Mouse (Mus musculus) embryonic stem cell, embryonic (primary cell): ENCODE results near the gene Plcb1.
"Not testable (repeated sequence)": the region's sequence is repeated elsewhere in the genome, so short reads cannot be mapped to it uniquely, and the experiment has no call there.

Experiments used
- CTCF ChIA-PET, 4 experiments: fragments of 300-600 bp in 2 of 4; fragments of 350-600 bp in 2 of 4; sonication (Branson Sonifier 250); formaldehyde crosslinking; loops; one replicate each; lab custom pipeline; 2022; ENCODE audit warnings: inconsistent platforms in 2 of 4; lab: Charles Lee
- POLR2A ChIA-PET, 4 experiments: fragments of 300-600 bp in 2 of 4; fragments of 350-600 bp in 2 of 4; sonication (Branson Sonifier 250); formaldehyde crosslinking; loops; one replicate each; lab custom pipeline; 2022; ENCODE audit warnings: antibody characterized with exemption in 4 of 4, inconsistent platforms in 1 of 4; lab: Charles Lee

Plcb1 gene

DNA sequence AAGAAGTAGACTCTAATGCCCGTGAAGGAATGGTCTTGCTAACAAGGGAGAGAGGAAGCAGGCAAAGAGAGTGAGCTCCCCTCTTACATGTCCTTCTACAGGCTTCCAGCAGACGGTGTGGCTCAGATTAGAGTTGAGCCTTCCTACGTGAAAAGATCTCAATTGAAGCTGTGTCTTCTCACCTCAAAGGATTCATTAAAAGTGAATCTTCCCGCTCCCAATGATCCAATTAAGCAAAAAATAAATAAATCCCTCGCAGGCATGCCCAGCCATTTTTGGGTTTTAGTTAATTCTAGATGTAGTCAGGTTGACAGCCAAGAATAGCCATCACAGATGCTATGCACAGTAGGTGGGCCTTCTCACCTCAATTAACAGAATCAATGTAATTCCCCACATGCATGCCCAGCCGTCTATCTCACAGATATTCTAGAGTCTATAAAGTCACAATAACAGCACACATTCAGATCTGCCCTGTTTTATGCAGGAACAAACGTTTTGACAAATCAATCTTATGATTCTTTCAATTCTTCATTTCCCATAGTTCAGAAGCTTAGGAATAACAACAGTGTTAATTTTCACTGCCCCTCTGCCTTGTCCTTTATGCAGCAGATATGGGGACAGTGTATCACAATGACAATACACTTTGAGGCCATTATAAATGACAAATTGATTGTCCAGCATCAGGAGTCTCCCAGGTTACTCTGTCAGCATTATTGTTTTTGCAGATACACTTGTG lies 520.0 kb downstream of the Plcb1 start:
- ChIA-PET POLR2A (no interaction called here), CTCF (interaction anchor here in 1 of 4 experiments (0.7 kb wide), 1 partner anchor 19 kb away, joined by 3 read pairs; no protein-coding TSS in a partner anchor)

DNA sequence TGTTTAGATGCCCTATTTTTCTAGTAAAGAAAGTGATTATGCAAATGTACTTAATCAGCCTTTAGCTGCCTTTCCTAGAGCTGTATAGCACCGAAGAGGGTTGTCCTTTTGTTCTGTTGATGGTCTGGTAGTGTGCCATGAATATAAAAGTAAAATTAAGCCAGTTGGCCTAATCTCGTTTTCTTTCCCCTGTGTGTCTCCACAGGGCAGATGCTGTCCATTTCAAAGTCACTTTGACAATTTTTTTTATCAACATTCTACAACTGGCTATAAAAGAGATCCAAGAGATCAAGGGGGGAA lies 520.6 kb downstream of the Plcb1 start:
- ChIA-PET POLR2A (no interaction called here), CTCF (interaction anchor here in 1 of 4 experiments (0.7 kb wide), 1 partner anchor 18 kb away, joined by 3 read pairs; no protein-coding TSS in a partner anchor)

DNA sequence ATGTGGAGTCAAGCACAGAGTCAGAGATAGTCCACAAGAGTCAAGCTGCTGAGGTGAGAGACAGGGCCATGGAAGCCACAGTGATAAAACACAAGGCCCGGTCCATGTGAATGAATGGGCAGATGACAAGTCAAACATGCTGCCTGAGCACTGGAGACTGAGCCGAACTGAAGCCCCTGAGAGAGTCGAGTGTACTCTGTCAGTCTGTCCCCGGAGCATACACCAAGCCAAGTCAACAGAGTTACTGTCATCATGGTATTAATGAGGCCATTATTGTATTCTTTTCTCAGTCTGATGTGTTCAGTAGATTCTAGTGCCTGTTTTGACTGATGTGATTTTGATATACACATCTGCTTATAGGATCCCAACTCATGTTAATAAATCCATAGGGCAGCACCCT lies 521.9 kb downstream of the Plcb1 start:
- CTCF ChIA-PET: no interaction called here
- POLR2A ChIA-PET: no interaction called here

DNA sequence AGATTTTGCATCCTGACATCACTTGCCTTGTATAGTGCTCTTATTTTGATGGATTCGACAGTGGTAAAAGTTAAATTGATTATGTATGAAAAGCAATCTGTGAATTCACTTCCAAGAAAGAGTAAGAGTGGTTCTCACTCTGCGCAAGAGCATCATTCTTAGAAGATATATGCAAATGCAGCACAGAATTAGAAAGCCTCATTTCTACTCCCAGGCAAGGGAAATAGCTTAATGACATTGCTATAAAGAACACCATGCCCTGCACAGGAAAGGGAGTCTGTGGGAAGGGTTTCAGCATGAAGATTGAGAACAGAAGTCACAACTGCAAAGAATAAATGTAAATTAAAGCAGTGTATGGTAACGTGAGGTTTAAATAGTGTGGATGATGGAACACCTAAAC lies 530.1 kb downstream of the Plcb1 start:
- POLR2A ChIA-PET: no interaction called here
- CTCF ChIA-PET: interaction anchor here in 1 of 4 experiments (1.8 kb wide), 1 partner anchor 8 kb away, joined by 9 read pairs; no protein-coding TSS in a partner anchor

DNA sequence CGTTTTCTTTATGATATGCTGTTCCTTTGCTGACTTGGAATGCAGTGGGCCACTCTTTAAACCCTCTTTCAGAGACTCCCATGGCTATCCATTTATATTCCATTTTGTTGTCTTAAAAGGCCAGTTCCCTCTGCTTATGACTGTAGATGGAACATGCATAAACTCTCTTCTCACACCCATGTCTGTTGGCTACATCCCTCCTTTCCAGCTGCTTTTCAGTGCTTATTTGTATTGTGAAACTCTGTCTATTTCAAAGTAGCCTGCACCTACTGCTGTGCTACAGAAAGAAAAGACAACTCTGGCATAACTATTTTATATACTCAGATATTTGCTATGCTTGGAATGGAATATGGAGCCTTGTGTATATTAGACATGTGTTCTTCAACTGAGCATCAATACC lies 532.3 kb downstream of the Plcb1 start:
- ChIA-PET POLR2A (no interaction called here), CTCF (no interaction called here)

DNA sequence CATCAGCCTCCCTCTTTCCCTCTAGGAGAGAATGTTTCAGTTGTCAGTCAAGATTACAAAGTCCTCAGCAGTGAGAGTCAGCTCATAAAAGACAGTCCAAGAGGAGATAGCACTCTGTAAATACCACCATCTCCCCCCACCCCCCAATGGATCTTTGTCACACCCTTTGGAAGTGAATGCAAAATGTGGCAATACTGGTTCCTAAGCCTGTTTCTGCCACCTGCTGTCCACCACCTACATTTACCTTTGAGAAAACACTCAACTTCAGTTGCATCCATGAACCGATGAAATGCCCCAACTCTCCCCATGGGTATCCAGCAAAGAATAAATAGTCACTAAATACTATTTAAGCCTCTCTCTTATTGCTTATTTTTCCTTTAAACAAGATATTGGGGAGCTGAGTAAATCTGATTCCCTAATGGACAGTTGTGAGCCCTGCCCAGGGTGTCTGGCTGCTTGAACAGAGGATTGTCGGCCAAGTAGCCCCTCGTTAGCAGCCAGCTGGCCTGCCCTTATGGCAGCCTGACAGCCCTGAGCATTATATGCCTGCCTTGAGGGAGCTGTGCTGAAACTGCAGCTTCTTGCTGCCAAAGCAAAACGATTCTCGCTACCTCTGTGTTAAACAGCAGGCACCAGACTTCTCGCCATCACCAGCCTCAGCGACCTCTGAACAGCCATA lies 537.5 kb downstream of the Plcb1 start:
- ChIA-PET CTCF (interaction anchor here (0.5 to 2.8 kb wide), 29 partner anchors 8 to 1084 kb away, joined by 3 to 29 read pairs (median 4); partner anchors contain the start of gene Plcb1 (in 4 of the 4)), POLR2A (interaction anchor here in 2 of 4 experiments (1.1 to 1.3 kb wide), 2 partner anchors 538 kb away, joined by 3 to 4 read pairs; partner anchors contain the start of gene Plcb1 (in 2 of the 2))

DNA sequence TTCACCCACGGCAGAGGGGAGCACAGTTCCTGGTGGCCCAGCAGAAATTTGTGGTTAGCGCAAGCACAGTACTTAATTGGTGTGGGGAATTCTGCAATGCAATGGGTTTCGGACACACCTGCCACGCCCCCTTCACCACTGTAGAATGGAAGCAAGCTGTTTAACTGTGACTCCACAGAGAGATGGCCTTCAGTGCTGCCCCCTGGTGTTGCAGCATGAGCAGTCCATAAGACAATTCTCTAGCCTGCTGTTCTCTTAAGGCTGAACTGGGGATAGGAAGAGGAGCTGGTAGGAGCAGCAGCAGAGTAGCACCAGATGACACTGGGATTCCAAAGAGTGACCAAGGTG lies 538.1 kb downstream of the Plcb1 start:
- ChIA-PET CTCF (interaction anchor here (0.6 to 2.8 kb wide), 35 partner anchors 8 to 1083 kb away, joined by 3 to 29 read pairs (median 3); partner anchors contain the start of gene Plcb1 (in 4 of the 4)), POLR2A (interaction anchor here in 3 of 4 experiments (0.6 to 1.3 kb wide), 3 partner anchors 10 to 538 kb away, joined by 3 to 4 read pairs (median 4); partner anchors contain the start of gene Plcb1 (in 2 of the 3))

DNA sequence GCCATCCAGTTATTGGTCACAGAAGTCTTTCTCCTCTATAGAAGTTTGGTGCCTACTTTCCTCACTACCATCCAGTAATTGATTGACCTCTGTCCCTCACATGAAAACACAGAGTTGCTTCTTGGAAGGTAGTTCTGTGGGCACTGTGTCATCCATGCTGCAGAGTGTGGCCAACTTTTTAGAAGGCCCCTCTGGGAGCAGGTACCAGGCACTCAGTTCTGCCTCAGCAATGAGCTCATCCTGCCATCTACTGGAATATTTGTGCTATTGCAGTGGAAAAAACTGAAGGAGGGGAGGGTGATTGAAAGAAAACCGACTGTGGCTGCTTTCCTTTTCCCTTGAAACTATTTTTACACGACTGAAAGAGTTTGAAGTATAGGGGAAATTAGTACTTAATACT lies 542.9 kb downstream of the Plcb1 start:
- CTCF ChIA-PET: interaction anchor here in 3 of 4 experiments (0.5 to 1.1 kb wide), 16 partner anchors 14 to 1297 kb away, joined by 3 to 4 read pairs (median 3); partner anchors contain the start of gene Plcb1 (in 2 of the 3)
- POLR2A ChIA-PET: interaction anchor here in 1 of 4 experiments (0.6 kb wide), 1 partner anchor 638 kb away, joined by 3 read pairs; no protein-coding TSS in a partner anchor

DNA sequence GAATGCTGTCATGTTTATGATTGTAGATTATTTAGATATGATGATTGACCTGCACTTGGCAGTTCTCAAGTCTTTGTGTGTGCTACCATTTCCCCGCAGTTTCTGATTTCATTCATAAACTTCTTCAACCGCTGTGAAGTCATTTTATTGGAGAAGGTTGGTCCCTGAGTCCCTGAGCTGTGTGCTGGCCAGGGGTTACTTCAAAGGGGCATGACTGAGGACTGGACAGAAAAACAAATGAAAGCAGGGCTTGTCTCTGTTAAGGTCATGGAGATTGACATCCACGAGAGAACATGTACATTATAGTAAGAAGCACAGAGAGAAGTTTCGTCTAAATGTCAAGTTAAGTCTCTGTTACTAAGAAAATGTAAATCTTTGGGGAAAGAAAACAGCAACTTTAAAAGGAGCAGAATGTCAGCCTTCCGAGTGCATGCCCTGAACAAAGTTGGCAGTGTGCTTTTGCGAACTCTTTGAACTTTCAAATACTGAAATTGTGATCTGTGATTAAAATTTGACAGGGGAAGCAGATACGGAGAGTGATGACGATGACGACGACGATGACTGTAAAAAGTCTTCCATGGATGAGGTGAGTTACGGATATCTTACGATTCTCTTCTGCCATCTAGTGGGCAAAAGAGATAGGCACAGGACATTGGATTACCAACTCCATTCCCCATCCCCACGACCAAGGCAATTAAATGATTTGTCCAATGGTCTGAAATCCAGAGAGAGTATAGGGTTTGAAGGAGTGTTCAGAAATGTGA lies 544.1 kb downstream of the Plcb1 start:
- CTCF ChIA-PET: interaction anchor here in 3 of 4 experiments (0.6 to 1.5 kb wide), 4 partner anchors 376 to 628 kb away, joined by 3 to 4 read pairs (median 3); partner anchors contain the start of gene Plcb1 (in 1 of the 3)
- POLR2A ChIA-PET: interaction anchor here in 1 of 4 experiments (0.6 kb wide), 1 partner anchor 642 kb away, joined by 4 read pairs; no protein-coding TSS in a partner anchor

DNA sequence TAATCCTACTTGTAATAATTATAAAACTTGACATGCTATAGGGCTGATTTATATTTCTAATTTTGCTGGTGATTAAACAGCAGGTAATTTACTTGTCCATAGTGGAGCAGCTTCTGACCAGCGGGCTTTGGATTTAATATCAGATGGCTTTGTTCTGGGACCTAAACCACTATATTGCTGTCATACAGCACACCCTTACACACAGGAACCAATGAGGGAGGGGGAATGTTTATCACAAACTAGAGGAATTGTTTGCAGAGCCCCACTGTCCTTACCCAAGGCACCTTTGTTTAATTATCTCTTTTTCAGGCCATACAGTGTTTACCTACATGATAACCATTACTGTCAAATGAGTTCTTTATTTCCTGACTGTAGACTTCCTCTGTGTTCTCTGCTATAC lies 546.0 kb downstream of the Plcb1 start:
- ChIA-PET CTCF (no interaction called here), POLR2A (no interaction called here)

DNA sequence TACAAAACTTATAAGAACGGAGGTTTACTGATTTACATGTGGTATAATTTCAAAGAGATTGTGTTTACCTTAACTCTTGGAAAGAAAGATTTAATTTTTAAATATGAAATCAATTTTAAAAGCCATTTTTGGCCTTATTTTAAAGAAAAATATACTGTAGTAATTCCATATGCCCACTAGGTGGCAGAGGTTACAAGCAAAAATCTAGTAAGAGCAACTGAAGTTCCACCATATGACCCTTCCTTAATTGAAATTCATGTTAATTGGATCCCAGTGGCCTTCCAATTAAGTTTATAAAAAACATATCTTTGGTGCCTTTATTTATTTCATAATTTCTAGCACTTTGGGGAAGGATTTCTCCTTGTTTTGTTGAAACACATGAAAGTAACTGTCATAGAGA lies 570.4 kb downstream of the Plcb1 start:
- POLR2A ChIA-PET: interaction anchor here in 1 of 4 experiments (0.6 kb wide), 1 partner anchor 220 kb away, joined by 3 read pairs; no protein-coding TSS in a partner anchor
- CTCF ChIA-PET: interaction anchor here in 1 of 4 experiments (0.7 to 1.2 kb wide), 2 partner anchors 601 to 783 kb away, joined by 3 read pairs; no protein-coding TSS in a partner anchor

DNA sequence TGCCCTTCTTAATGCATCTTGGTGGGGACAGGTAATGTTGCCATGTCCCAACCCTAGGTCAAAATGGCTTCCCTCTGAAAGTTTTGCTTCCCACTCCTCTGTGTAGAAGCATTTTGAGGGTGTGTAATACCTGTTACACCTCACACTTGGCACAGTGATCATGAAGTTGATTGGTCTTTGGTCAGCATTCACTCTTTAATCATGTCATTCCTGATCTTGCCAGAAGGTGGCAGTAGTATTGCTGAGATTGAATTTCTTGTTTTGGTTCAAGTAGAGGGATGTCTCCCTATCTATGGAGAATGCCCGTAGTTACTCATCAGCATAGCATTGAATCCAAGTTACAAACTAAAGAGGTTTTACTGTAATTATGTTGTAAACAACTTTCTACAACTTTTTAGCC lies 575.9 kb downstream of the Plcb1 start:
- ChIA-PET POLR2A (no interaction called here), CTCF (interaction anchor here in 2 of 4 experiments (0.6 to 1.2 kb wide), 2 partner anchors 596 to 778 kb away, joined by 3 to 4 read pairs; no protein-coding TSS in a partner anchor)

DNA sequence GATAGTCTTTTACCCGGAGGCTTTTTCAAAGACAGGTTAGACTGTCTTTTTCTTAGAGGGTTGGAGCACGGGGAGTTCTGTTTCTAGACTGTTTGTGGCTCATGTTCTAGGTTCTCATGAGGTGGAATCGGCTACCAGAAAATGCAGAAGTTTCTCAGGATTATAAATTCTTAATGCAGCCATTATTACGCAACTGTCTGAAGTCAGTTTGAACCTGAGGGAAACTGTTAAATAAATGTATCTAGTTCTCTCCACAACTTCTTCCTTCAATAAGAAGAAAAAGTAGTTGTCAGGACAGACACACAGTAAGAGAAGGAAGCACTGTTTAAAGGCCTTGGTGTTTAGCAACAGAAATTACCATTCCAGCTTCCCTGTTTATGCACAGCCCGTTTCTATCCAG lies 577.1 kb downstream of the Plcb1 start:
- POLR2A ChIA-PET: no interaction called here
- CTCF ChIA-PET: no interaction called here

DNA sequence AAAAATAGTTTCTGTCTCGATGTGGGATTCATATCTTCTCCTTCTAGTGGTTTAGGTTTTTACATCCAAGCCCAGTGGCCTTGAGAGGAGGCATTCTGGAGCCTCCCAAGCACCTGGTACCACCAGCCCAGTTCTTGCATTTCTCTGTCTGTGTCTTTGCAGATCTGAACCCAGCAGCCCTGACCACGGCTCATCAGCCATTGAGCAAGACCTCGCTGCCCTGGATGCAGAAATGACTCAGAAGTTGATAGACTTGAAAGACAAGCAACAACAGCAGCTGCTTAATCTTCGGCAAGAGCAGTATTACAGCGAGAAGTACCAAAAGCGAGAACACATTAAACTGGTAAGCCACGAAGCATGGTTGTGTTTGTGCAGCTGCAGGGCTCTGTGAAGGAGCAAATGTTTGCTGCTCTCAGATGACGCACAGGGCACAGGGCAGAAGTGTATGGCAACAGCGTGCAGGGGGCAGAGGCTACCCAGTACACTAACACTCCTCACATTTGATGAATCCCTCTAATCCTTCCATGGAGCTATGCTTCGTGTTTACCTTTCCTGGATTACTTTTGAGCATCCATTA lies 584.5 kb downstream of the Plcb1 start:
- ChIA-PET CTCF (no interaction called here), POLR2A (no interaction called here)

DNA sequence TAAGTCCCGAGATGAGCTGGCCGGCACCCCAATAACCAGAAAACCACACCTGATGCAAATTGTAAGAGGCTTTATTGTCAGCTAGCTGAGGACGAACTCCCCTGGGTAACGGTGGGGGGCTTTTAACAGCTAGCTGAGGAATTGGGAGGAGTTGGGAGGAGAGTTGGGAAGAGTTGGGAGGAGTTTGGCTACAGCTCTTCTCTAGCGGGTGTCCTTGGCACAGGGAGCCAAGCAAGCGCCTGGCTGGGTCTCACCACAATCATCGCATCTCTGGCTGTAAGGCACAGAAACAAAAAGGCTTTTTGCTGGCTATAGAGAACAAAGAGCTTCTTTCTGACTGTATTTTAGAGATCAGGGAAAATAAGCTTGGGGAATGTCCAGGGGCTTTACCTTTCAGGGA lies 594.9 kb downstream of the Plcb1 start:
- CTCF ChIA-PET: interaction anchor here in 1 of 4 experiments (0.6 kb wide), 1 partner anchor 603 kb away, joined by 4 read pairs; no protein-coding TSS in a partner anchor
- POLR2A ChIA-PET: not testable (repeated sequence)

DNA sequence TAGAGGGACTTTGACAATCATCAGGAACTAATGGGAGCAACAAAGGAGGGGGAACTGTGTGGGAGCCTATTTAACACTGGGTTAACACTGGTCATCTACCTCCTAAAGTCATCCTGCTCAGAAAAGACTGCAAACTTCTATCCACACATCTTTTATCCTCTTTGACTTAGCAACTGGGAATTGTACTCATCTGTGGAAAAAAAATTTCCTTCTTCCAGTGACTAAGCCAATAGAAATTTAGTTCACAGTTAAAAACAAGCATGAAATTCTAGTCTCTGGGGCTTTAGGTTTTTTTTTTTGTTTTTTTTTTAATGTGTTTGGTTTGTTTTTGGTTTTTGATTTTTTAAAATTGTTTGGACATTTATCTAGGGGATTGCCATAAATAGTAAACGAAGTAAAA lies 595.5 kb downstream of the Plcb1 start:
- CTCF ChIA-PET: no interaction called here
- POLR2A ChIA-PET: no interaction called here

DNA sequence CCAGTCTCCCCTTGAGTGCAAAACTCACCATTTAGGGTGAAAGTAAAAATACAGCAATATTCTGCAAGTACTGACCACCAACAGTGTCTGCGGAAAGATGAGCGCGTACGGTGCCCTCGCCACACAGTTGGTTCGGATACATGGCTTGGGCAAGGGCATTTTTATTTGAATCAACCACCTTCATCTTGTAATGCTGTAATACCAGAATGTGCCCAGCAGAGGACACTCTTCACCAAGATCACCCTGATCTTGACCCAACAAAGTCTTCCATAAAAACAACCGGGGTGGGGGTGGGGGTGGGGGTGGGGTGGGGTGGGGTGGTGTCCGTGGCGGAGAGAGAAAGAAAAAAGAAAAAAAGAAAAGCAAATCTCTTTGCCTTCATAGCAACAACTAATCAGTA lies 602.1 kb downstream of the Plcb1 start:
- ChIA-PET CTCF (interaction anchor here (0.5 to 1.9 kb wide), 14 partner anchors 24 to 752 kb away, joined by 3 to 11 read pairs (median 5); no protein-coding TSS in a partner anchor), POLR2A (interaction anchor here in 1 of 4 experiments (0.7 kb wide), 1 partner anchor 34 kb away, joined by 5 read pairs; no protein-coding TSS in a partner anchor)

DNA sequence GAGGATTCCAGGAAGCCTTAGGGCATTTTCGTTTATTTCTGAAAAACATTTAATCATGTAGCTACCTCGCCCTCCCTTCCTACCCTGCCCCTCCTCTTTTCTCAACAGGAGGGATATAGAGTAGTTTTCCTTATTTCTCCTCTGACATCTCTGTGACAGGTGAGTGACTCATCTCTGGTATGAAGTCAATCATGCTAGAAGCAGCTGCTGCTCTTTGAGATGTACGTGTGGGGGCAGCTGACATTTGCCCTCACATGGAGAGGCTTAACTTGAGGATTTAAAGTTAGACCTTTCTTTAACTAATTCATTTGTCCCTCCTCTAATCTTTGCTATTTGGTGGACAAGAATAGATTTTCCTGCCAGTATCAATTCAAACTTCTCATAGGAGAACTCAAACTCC lies 608.8 kb downstream of the Plcb1 start:
- ChIA-PET CTCF (no interaction called here), POLR2A (interaction anchor here in 1 of 4 experiments (0.7 kb wide), 1 partner anchor 591 kb away, joined by 3 read pairs; no protein-coding TSS in a partner anchor)
